Mouse (Mus musculus): ENCODE measurements around the gene 4932438H23Rik.

4932438H23Rik gene

GRCm38 (mm10) chr16:91095022-91095421 lies at the start of gene 4932438H23Rik:
TSS of gene 4932438H23Rik (minus strand) at chr16:91095122.
- DNase-seq (ENCODE audit: inconsistent age in 2 of 2, low spot score in 1 of 2) = no peak

GRCm38 (mm10) chr16:91140991-91141630 lies 46.2 kb upstream of the 4932438H23Rik start:
- no peak for DNase-seq (ENCODE audit: inconsistent age in 2 of 2, low spot score in 1 of 2)

- DNase-seq (ENCODE audit: inconsistent age in 2 of 2, low spot score in 1 of 2) = no peak
These were observed 45.5 kb upstream of the 4932438H23Rik start for GRCm38 (mm10) chr16:91140457-91140856.

- DNase-seq (ENCODE audit: inconsistent age in 2 of 2, low spot score in 1 of 2) = no peak
These were observed 45.1 kb upstream of the 4932438H23Rik start for GRCm38 (mm10) chr16:91140056-91140455.

- no peak for DNase-seq (ENCODE audit: inconsistent age in 2 of 2, low spot score in 1 of 2)
These were observed 44.6 kb upstream of the 4932438H23Rik start for GRCm38 (mm10) chr16:91139481-91139880.

- DNase-seq (ENCODE audit: inconsistent age in 2 of 2, low spot score in 1 of 2) = no peak
These were observed 43.8 kb upstream of the 4932438H23Rik start for GRCm38 (mm10) chr16:91138736-91139135.

- no peak for DNase-seq (ENCODE audit: inconsistent age in 2 of 2, low spot score in 1 of 2)
These were observed 43.2 kb upstream of the 4932438H23Rik start for GRCm38 (mm10) chr16:91138151-91138550.

- no peak for DNase-seq (ENCODE audit: inconsistent age in 2 of 2, low spot score in 1 of 2)
These were observed 41.7 kb upstream of the 4932438H23Rik start for GRCm38 (mm10) chr16:91136607-91137006.

- DNase-seq (ENCODE audit: inconsistent age in 2 of 2, low spot score in 1 of 2) = no peak
These were observed 35.0 kb upstream of the 4932438H23Rik start for GRCm38 (mm10) chr16:91129916-91130315.

GRCm38 (mm10) chr16:91128431-91128830 lies 33.5 kb upstream of the 4932438H23Rik start:
- DNase-seq (ENCODE audit: inconsistent age in 2 of 2, low spot score in 1 of 2) = no peak

GRCm38 (mm10) chr16:91126734-91127524 lies 32.0 kb upstream of the 4932438H23Rik start:
- no peak for DNase-seq (ENCODE audit: inconsistent age in 2 of 2, low spot score in 1 of 2)

GRCm38 (mm10) chr16:91124256-91124655 lies 29.3 kb upstream of the 4932438H23Rik start:
- no peak for DNase-seq (ENCODE audit: inconsistent age in 2 of 2, low spot score in 1 of 2)

GRCm38 (mm10) chr16:91123821-91124220 lies 28.9 kb upstream of the 4932438H23Rik start:
- no peak for DNase-seq (ENCODE audit: inconsistent age in 2 of 2, low spot score in 1 of 2)

- DNase-seq (ENCODE audit: inconsistent age in 2 of 2, low spot score in 1 of 2) = no peak
These were observed 25.0 kb upstream of the 4932438H23Rik start for GRCm38 (mm10) chr16:91119879-91120278.

- no peak for DNase-seq (ENCODE audit: inconsistent age in 2 of 2, low spot score in 1 of 2)
These were observed 21.8 kb upstream of the 4932438H23Rik start for GRCm38 (mm10) chr16:91116696-91117095.

- DNase-seq (ENCODE audit: inconsistent age in 2 of 2, low spot score in 1 of 2) = no peak
These were observed 21.1 kb upstream of the 4932438H23Rik start for GRCm38 (mm10) chr16:91116006-91116405.

GRCm38 (mm10) chr16:91110999-91111535 lies 16.1 kb upstream of the 4932438H23Rik start:
- DNase-seq (ENCODE audit: inconsistent age in 2 of 2, low spot score in 1 of 2) = no peak

- no peak for DNase-seq (ENCODE audit: inconsistent age in 2 of 2, low spot score in 1 of 2)
These were observed 12.7 kb upstream of the 4932438H23Rik start for GRCm38 (mm10) chr16:91107608-91108007.

- no peak for DNase-seq (ENCODE audit: inconsistent age in 2 of 2, low spot score in 1 of 2)
These were observed 10.6 kb upstream of the 4932438H23Rik start for GRCm38 (mm10) chr16:91105481-91106051.

- no peak for DNase-seq (ENCODE audit: inconsistent age in 2 of 2, low spot score in 1 of 2)
These were observed 10.0 kb upstream of the 4932438H23Rik start for GRCm38 (mm10) chr16:91104821-91105480.

- DNase-seq (ENCODE audit: inconsistent age in 2 of 2, low spot score in 1 of 2) = no peak
These were observed 8.5 kb upstream of the 4932438H23Rik start for GRCm38 (mm10) chr16:91103386-91103785.
